Mouse (Mus musculus) NIH3T3 (cell line): ENCODE data around the gene Atp13a1.
A peak's percentile ranks its signal among the peaks of the same experiment; 100 is the strongest.

Experiments
- DNase-seq: peaks from one replicate; pipeline ENCODE4 v3.0.0-alpha.2; 2012; ENCODE audit warnings: low read depth

Atp13a1 gene

GRCm38 (mm10) chr8:69849899-69850298 lies 58.9 kb downstream of the Atp13a1 start:
- no peak for DNase-seq

GRCm38 (mm10) chr8:69850926-69851506 lies 60.1 kb downstream of the Atp13a1 start:
- DNase-seq = peak; percentile 62

- no peak for DNase-seq
Observed at GRCm38 (mm10) chr8:69853869-69854268, 62.9 kb downstream of the Atp13a1 start.
